Mouse (Mus musculus) forebrain, embryonic 16.5 days (tissue): ENCODE measurements around the gene Gm44503. TPM values are rescaled to one million over a fixed set of nuclear protein-coding genes. Genes with fewer than 3 reads are reported as not detected.

ENCODE experiments used
- ATAC-seq: fragments of 200-750 bp; cut with Nextera tagmentation; 2 replicates; pipeline ENCODE4 v1.8.0; 2017; ENCODE audit warnings: mild to moderate bottlenecking, moderate library complexity
- H3K27ac ChIP-seq: fragments of 300-500 bp; sonication (generic); 2 replicates; pipeline ENCODE4 v1.5.1; 2014; ENCODE audit warnings: low read length, control low read depth
- H3K27me3 ChIP-seq: fragments of 300-500 bp; sonication (generic); replicated peaks from 2 replicates; pipeline ENCODE4 v1.6.1; 2014; ENCODE audit warnings: low read length; ENCODE audit not compliant: control insufficient read depth, insufficient read depth
- H3K36me3 ChIP-seq: fragments of 300-500 bp; sonication (generic); 2 replicates; pipeline ENCODE4 v1.6.1; 2014; ENCODE audit not compliant: control insufficient read depth, insufficient read depth
- H3K4me1 ChIP-seq: fragments of 300-500 bp; sonication (generic); replicated peaks from 2 replicates; pipeline ENCODE4 v1.6.1; 2014; ENCODE audit warnings: low read length; ENCODE audit not compliant: control insufficient read depth, insufficient read depth
- H3K4me2 ChIP-seq: fragments of 300-500 bp; sonication (generic); 2 replicates; pipeline ENCODE4 v1.6.1; 2014; ENCODE audit warnings: mild to moderate bottlenecking, low read length, control low read depth
- H3K4me3 ChIP-seq: fragments of 300-500 bp; sonication (generic); replicated peaks from 2 replicates; pipeline ENCODE4 v1.5.1; 2014; ENCODE audit warnings: mild to moderate bottlenecking, low read length, control low read depth
- H3K9ac ChIP-seq: fragments of 300-500 bp; sonication (generic); replicated peaks from 2 replicates; pipeline ENCODE4 v1.6.1; 2014; ENCODE audit warnings: low read depth, low read length, control low read depth
- H3K9me3 ChIP-seq: fragments of 300-500 bp; sonication (generic); 2 replicates; pipeline ENCODE4 v1.6.1; 2016; ENCODE audit warnings: low read length; ENCODE audit not compliant: control insufficient read depth
- WGBS: fragments of 180-500 bp; shearing (Covaris S2); extraction: QIAGEN DNeasy Blood & Tissue Kit; methylation state at CpG from one replicate; pipeline ENCODE4 v1.1.7; 2014; 5-methylcytosine and 5-hydroxymethylcytosine counted together
- polyA plus RNA-seq: library from polyadenylated mRNA; unstranded; fragments of >200 nt; fragmentation: Nextera tagmentation; extraction: Ambion mirVana; gene quantifications from 2 replicates; pipeline ENCODE4 v1.2.1, GENCODE M21; 2015

The Gm44503 gene
- polyA plus RNA-seq, 1 experiment from 2014 or later, result not detected

GRCm38 (mm10) chr9:72935309-72935708 lies 23.3 kb upstream of the Gm44503 start:
- no peaks in the 10 kb centered on the region for H3K9me3 ChIP-seq
- no peaks in the 10 kb centered on the region for H3K36me3 ChIP-seq
- ATAC-seq, result no peak

DNA sequence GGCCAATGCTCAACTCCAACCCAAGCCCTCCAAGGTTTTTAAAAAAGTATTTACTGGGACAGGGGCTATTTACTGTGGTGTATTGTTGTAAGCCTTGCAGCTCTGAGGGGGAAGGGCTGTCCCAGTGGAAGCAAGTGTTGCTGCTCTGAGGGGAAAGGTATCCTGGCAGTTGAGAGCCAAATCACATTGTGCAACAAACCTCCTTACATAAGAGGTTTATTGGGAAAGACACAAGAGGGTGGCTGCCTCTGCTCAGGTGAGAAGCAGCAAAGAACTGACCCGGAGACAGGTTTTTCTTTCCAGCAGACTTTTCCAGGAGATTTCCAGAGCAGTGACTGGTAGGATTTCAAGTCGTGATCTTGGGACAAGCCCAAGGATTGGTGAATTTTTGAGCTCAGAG lies 22.4 kb upstream of the Gm44503 start:
- Histone ChIP-seq H3K27ac (no peak overlapping the region), H3K9ac (no peak overlapping the region), H3K9me3 (no peaks in the 10 kb centered on the region), H3K4me3 (no peak overlapping the region), H3K36me3 (no peaks in the 10 kb centered on the region), H3K27me3 (no peaks in the 10 kb centered on the region), H3K4me1 (no peaks in the 10 kb centered on the region; the same call in 1 of the 2 replicates), H3K4me2 (no peak overlapping the region)
- no peak for ATAC-seq
- 81% methylated on average over 2 of the region's 2 CpGs for whole genome bisulfite sequencing

More at GRCm38 (mm10) chr9:72935309-72935708, 23.3 kb upstream of the Gm44503 start:
- H3K4me2 ChIP-seq, result no peak overlapping the region
- no peak overlapping the region for H3K4me3 ChIP-seq
- no peaks in the 10 kb centered on the region for H3K27me3 ChIP-seq
- WGBS, result 89% methylated on average over 4 of the region's 4 CpGs
- H3K9ac ChIP-seq, result no peak overlapping the region
- no peak overlapping the region for H3K27ac ChIP-seq
- H3K4me1 ChIP-seq, result no peaks in the 10 kb centered on the region; the same call in 1 of the 2 replicates

DNA sequence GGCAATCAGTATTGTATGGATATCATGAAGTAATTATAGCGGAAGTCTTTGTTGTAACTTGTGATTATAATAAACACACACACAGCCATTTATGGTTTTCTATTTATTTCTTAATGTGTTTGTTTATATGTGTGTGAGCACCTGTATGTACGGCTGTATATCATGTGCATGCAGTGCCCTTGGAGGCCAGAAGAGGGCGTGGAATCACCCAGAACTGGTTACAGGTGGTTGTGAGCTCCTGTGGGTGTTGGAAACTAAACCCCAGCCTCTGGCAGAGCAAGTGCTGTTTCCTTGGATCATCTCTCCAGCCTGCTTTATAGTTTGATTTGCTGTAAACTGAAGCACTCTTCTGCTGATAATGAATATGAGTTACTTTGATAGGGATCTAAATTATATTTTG lies 15.2 kb upstream of the Gm44503 start:
- Histone ChIP-seq H3K4me1 (no peaks in the 10 kb centered on the region), H3K4me2 (no peak overlapping the region), H3K9me3 (peaks cover 3% of the 10 kb centered on the region), H3K27me3 (no peaks in the 10 kb centered on the region), H3K4me3 (no peak overlapping the region), H3K36me3 (peaks cover 22% of the 10 kb centered on the region), H3K9ac (no peak overlapping the region), H3K27ac (no peak overlapping the region)
- ATAC-seq, result no peak
- 57% methylated on average over 3 of the region's 3 CpGs for WGBS

DNA sequence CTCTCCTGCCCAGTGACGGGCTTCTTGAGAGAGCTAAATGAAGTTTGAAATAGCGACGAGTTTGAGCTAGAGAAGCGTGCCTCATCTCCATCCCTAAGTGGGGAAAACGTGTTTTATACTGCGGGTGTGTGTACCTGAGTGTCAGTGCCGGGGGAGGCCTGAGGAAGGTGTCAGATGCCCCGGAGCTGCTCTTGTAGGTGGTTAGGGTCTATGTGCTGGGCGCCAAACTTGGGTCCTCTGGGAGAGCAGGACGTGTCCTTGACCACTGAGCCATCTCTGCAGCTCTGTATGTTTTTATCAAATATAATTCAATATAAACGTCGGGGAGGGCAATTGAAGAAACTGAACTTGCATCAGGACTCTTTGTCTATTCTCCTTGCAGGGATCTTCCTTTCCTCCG lies 14.4 kb upstream of the Gm44503 start:
- H3K27ac ChIP-seq, result no peak overlapping the region
- H3K4me1 ChIP-seq, result no peaks in the 10 kb centered on the region

DNA sequence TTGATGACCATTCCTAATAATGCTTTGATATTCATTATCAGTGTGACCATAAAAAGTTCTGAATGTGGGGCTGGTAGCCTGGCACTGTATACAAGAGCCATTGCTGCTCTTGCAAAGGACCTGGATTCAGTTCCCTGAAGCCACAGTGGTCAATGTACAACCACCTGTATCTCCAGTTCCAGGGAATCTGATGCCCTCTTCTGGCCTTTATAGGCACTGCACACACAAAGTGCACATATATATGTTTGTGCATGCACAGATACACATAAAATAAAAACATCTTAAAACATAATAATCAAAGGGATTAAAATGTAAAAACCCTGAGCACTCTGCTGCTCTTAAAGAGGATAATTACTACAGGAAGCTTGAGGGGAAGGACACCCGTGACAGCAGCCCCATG lies 11.6 kb upstream of the Gm44503 start:
- H3K4me2 ChIP-seq, result no peak overlapping the region
- no peaks in the 10 kb centered on the region for H3K27me3 ChIP-seq
- H3K36me3 ChIP-seq, result peaks cover 22% of the 10 kb centered on the region
- H3K4me3 ChIP-seq, result no peak overlapping the region
- 92% methylated on average over 1 of the region's 1 CpGs for WGBS
- no peak overlapping the region for H3K9ac ChIP-seq
- peaks cover 3% of the 10 kb centered on the region for H3K9me3 ChIP-seq
- H3K27ac ChIP-seq, result no peak overlapping the region
- ATAC-seq, result no peak
- H3K4me1 ChIP-seq, result no peaks in the 10 kb centered on the region

More for the DNA sequence above, 14.4 kb upstream of the Gm44503 start:
- H3K9me3 ChIP-seq, result peaks cover 3% of the 10 kb centered on the region
- peaks cover 22% of the 10 kb centered on the region for H3K36me3 ChIP-seq
- H3K27me3 ChIP-seq, result no peaks in the 10 kb centered on the region
- 94% methylated on average over 13 of the region's 13 CpGs for WGBS
- no peak overlapping the region for H3K4me2 ChIP-seq
- no peak for ATAC-seq
- no peak overlapping the region for H3K4me3 ChIP-seq
- H3K9ac ChIP-seq, result no peak overlapping the region

DNA sequence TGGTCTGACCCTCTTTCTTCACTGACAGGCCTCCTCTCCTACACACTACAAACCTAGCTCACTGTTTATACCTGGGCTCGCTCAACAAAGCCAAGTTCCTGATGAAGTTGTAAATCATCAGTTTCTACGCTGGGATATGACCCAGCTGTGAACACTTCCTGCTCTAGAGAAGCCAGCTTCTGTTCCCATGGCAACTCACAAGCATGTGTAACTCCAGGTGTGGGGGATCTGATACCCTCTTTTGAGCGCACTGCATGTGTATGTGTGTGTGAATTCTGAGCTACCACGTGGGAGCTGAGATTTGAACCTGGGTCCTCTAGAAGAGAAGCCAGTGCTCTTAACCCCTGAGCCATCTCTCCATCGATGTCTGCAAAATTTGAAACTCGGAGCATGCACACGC lies 9.1 kb upstream of the Gm44503 start:
- H3K36me3 ChIP-seq, result peaks cover 22% of the 10 kb centered on the region
- 0 out of 2 replicates have a peak overlapping the region, but pooled peaks have one; percentile 14 for H3K27ac ChIP-seq
- no peak overlapping the region for H3K9ac ChIP-seq
- peaks cover 3% of the 10 kb centered on the region for H3K9me3 ChIP-seq
- no peaks in the 10 kb centered on the region for H3K4me1 ChIP-seq
- H3K27me3 ChIP-seq, result no peaks in the 10 kb centered on the region
- H3K4me2 ChIP-seq, result no peak overlapping the region
- ATAC-seq, result no peak
- no peak overlapping the region for H3K4me3 ChIP-seq
- WGBS, result 78% methylated on average over 7 of the region's 7 CpGs

GRCm38 (mm10) chr9:72954746-72955145 lies 3.9 kb upstream of the Gm44503 start:
- Histone ChIP-seq H3K9me3 (no peaks in the 10 kb centered on the region), H3K4me2 (no peak overlapping the region), H3K4me3 (no peak overlapping the region), H3K36me3 (no peaks in the 10 kb centered on the region), H3K27me3 (no peaks in the 10 kb centered on the region), H3K27ac (no peak overlapping the region), H3K9ac (no peak overlapping the region), H3K4me1 (peaks cover 8% of the 10 kb centered on the region)
- 53% methylated on average over 2 of the region's 2 CpGs for WGBS
- ATAC-seq, result no peak

- 24% methylated on average over 1 of the region's 1 CpGs for WGBS
- no peak overlapping the region for H3K27ac ChIP-seq
- no peaks in the 10 kb centered on the region for H3K27me3 ChIP-seq
- no peak for ATAC-seq
- no peaks in the 10 kb centered on the region for H3K9me3 ChIP-seq
- H3K4me1 ChIP-seq, result peaks cover 8% of the 10 kb centered on the region
- no peak overlapping the region for H3K4me2 ChIP-seq
- H3K4me3 ChIP-seq, result no peak overlapping the region
- no peak overlapping the region for H3K9ac ChIP-seq
- no peaks in the 10 kb centered on the region for H3K36me3 ChIP-seq
These were observed 3.1 kb upstream of the Gm44503 start for GRCm38 (mm10) chr9:72955546-72955945.

- Histone ChIP-seq H3K27ac (no peak overlapping the region), H3K36me3 (no peaks in the 10 kb centered on the region), H3K27me3 (no peaks in the 10 kb centered on the region), H3K4me3 (no peak overlapping the region), H3K9ac (no peak overlapping the region), H3K4me1 (peaks cover 8% of the 10 kb centered on the region), H3K4me2 (no peak overlapping the region), H3K9me3 (no peaks in the 10 kb centered on the region)
- WGBS, result 76% methylated on average over 8 of the region's 8 CpGs
- ATAC-seq, result no peak
These were observed 2.7 kb downstream of the Gm44503 start for GRCm38 (mm10) chr9:72961346-72961745.

DNA sequence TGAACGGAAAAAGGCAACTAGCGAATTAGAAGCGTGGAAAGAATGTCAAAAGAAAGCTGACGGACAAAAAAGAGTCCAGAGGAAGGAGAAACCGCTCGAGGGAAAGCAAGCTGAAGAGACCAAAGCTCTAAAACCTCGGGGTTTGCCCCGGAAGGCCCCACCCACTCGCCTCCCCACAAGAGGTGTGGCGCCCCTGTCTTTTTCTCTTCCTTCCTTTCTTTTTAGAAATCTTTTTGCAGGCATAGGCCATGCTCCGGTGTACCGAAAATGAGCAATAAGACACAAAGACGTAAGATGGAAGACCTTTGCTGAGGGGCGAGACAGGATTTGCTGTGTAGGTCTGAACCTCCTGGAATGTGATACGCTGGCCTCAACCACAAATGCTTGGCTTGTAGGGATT lies 3.3 kb downstream of the Gm44503 start:
- Histone ChIP-seq H3K27me3 (no peaks in the 10 kb centered on the region), H3K36me3 (no peaks in the 10 kb centered on the region), H3K9me3 (no peaks in the 10 kb centered on the region), H3K4me1 (peaks cover 8% of the 10 kb centered on the region), H3K27ac (no peak overlapping the region), H3K4me2 (no peak overlapping the region), H3K4me3 (no peak overlapping the region), H3K9ac (no peak overlapping the region)
- ATAC-seq, result no peak
- 78% methylated on average over 15 of the region's 15 CpGs for WGBS
